Mouse (Mus musculus): Measurements from ENCODE around the gene Casp1. TPM values are rescaled to one million over a fixed set of nuclear protein-coding genes. Genes with fewer than 3 reads are reported as not detected.

The Casp1 gene
- total and polyA plus RNA-seq, 2 experiments: 0.18 to 3.6 TPM

- Histone ChIP-seq H3K27me3 (ENCODE audit: control insufficient read depth, insufficient read depth, low read length) (no peaks in the 10 kb centered on the region), H3K79me2 (ENCODE audit: control insufficient read depth, insufficient read depth, low read length) (no peaks in the 10 kb centered on the region), H3K4me3 (ENCODE audit: insufficient read depth, low read depth, low read length) (no peak overlapping the region), H3K36me3 (ENCODE audit: control insufficient read depth, insufficient read depth, low read length) (no peaks in the 10 kb centered on the region), H3K27ac (replicated peaks; ENCODE audit: insufficient read depth, low read depth, low read length) (no peak overlapping the region), H3K9ac (ENCODE audit: low read depth, low read length) (no peak overlapping the region), H3K4me1 (ENCODE audit: control insufficient read depth, insufficient read depth, low read length) (no peaks in the 10 kb centered on the region)
- WGBS: 84% methylated on average over 2 of the region's 2 CpGs
- no peak for TF ChIP-seq CTCF (IDR thresholded peaks at IDR 0.05; ENCODE audit: low read depth, low read length)
- TF ChIP-seq POLR2A (IDR thresholded peaks at IDR 0.05; ENCODE audit: extremely low read depth, insufficient read depth, low read length): no peak
- DNase-seq (ENCODE audit: extremely low read depth, low read depth, low spot score): no peak
Observed at GRCm38 (mm10) chr9:5286071-5286470, 12.2 kb upstream of the Casp1 start.

GRCm38 (mm10) chr9:5286597-5286996, 11.7 kb upstream of the Casp1 start:
- H3K36me3 ChIP-seq (ENCODE audit: control insufficient read depth, insufficient read depth, low read length): no peaks in the 10 kb centered on the region
- DNase-seq (ENCODE audit: extremely low read depth, low read depth, low spot score): peak; percentile 56
- no peak overlapping the region for H3K27ac ChIP-seq (replicated peaks; ENCODE audit: insufficient read depth, low read depth, low read length)
- no peak overlapping the region for H3K4me3 ChIP-seq (ENCODE audit: insufficient read depth, low read depth, low read length)
- H3K4me1 ChIP-seq (ENCODE audit: control insufficient read depth, insufficient read depth, low read length): no peaks in the 10 kb centered on the region
- no peak overlapping the region for H3K9ac ChIP-seq (ENCODE audit: low read depth, low read length)
- no peak for TF ChIP-seq CTCF (IDR thresholded peaks at IDR 0.05; ENCODE audit: low read depth, low read length)
- no peak for TF ChIP-seq POLR2A (IDR thresholded peaks at IDR 0.05; ENCODE audit: extremely low read depth, insufficient read depth, low read length)
- no peaks in the 10 kb centered on the region for H3K27me3 ChIP-seq (ENCODE audit: control insufficient read depth, insufficient read depth, low read length)
- H3K79me2 ChIP-seq (ENCODE audit: control insufficient read depth, insufficient read depth, low read length): no peaks in the 10 kb centered on the region

- 62% methylated on average over 2 of the region's 2 CpGs for WGBS
- Histone ChIP-seq H3K9ac (ENCODE audit: low read depth, low read length) (no peak overlapping the region), H3K36me3 (ENCODE audit: control insufficient read depth, insufficient read depth, low read length) (no peaks in the 10 kb centered on the region), H3K79me2 (ENCODE audit: control insufficient read depth, insufficient read depth, low read length) (no peaks in the 10 kb centered on the region), H3K4me1 (ENCODE audit: control insufficient read depth, insufficient read depth, low read length) (no peaks in the 10 kb centered on the region), H3K27me3 (ENCODE audit: control insufficient read depth, insufficient read depth, low read length) (no peaks in the 10 kb centered on the region), H3K27ac (replicated peaks; ENCODE audit: insufficient read depth, low read depth, low read length) (no peak overlapping the region), H3K4me3 (ENCODE audit: insufficient read depth, low read depth, low read length) (no peak overlapping the region)
- no peak for TF ChIP-seq CTCF (IDR thresholded peaks at IDR 0.05; ENCODE audit: low read depth, low read length)
- no peak for DNase-seq (ENCODE audit: extremely low read depth, low read depth, low spot score)
Observed at GRCm38 (mm10) chr9:5296354-5297237, 1.7 kb upstream of the Casp1 start.

GRCm38 (mm10) chr9:5299132-5299381, 740 bp downstream of the Casp1 start:
- Histone ChIP-seq H3K27me3 (ENCODE audit: control insufficient read depth, insufficient read depth, low read length) (no peaks in the 10 kb centered on the region), H3K79me2 (ENCODE audit: control insufficient read depth, insufficient read depth, low read length) (no peaks in the 10 kb centered on the region), H3K36me3 (ENCODE audit: control insufficient read depth, insufficient read depth, low read length) (no peaks in the 10 kb centered on the region; the same call in 1 of the 2 replicates), H3K4me1 (ENCODE audit: control insufficient read depth, insufficient read depth, low read length) (no peaks in the 10 kb centered on the region), H3K4me3 (ENCODE audit: insufficient read depth, low read depth, low read length) (peak overlapping the region; percentile 48; the same call in 1 of the 2 replicates), H3K27ac (replicated peaks; ENCODE audit: insufficient read depth, low read depth, low read length) (no peak overlapping the region), H3K9ac (ENCODE audit: low read depth, low read length) (no peak overlapping the region)
- DNase-seq (ENCODE audit: extremely low read depth, low read depth, low spot score): no peak
- no peak for TF ChIP-seq POLR2A (IDR thresholded peaks at IDR 0.05; ENCODE audit: extremely low read depth, insufficient read depth, low read length)
- TF ChIP-seq CTCF (IDR thresholded peaks at IDR 0.05; ENCODE audit: low read depth, low read length): no peak
- WGBS: 77% methylated on average over 2 of the region's 2 CpGs

GRCm38 (mm10) chr9:5308561-5308960, 10.2 kb downstream of the Casp1 start, which contains the start of gene Casp4:
Casp4 (plus strand) TSS chr9:5308828.
- TF ChIP-seq POLR2A (IDR thresholded peaks at IDR 0.05; ENCODE audit: extremely low read depth, insufficient read depth, low read length) (no peak), CTCF (IDR thresholded peaks at IDR 0.05; ENCODE audit: low read depth, low read length) (no peak)
- DNase-seq (ENCODE audit: extremely low read depth, low read depth, low spot score): peak; percentile 39
- H3K4me3 ChIP-seq (ENCODE audit: insufficient read depth, low read depth, low read length): peak within 1 kb of the TSS; percentile 57; the same call in 1 of the 2 replicates

GRCm38 (mm10) chr9:5310112-5310511, 11.8 kb downstream of the Casp1 start:
- H3K27ac ChIP-seq (replicated peaks; ENCODE audit: insufficient read depth, low read depth, low read length): no peak overlapping the region
- DNase-seq (ENCODE audit: extremely low read depth, low read depth, low spot score): no peak
- no peak overlapping the region for H3K9ac ChIP-seq (ENCODE audit: low read depth, low read length)
- no peaks in the 10 kb centered on the region for H3K4me1 ChIP-seq (ENCODE audit: control insufficient read depth, insufficient read depth, low read length)
- H3K36me3 ChIP-seq (ENCODE audit: control insufficient read depth, insufficient read depth, low read length): no peaks in the 10 kb centered on the region
- H3K79me2 ChIP-seq (ENCODE audit: control insufficient read depth, insufficient read depth, low read length): peaks cover 4% of the 10 kb centered on the region; the same call in 1 of the 2 replicates
- TF ChIP-seq POLR2A (IDR thresholded peaks at IDR 0.05; ENCODE audit: extremely low read depth, insufficient read depth, low read length) (no peak), CTCF (IDR thresholded peaks at IDR 0.05; ENCODE audit: low read depth, low read length) (no peak)
- no peaks in the 10 kb centered on the region for H3K27me3 ChIP-seq (ENCODE audit: control insufficient read depth, insufficient read depth, low read length)
- no peak overlapping the region for H3K4me3 ChIP-seq (ENCODE audit: insufficient read depth, low read depth, low read length)

More at GRCm38 (mm10) chr9:5308561-5308960, 10.2 kb downstream of the Casp1 start, which contains the start of gene Casp4:
- H3K36me3 ChIP-seq (ENCODE audit: control insufficient read depth, insufficient read depth, low read length): no peaks in the 10 kb centered on the region; the same call in 1 of the 2 replicates
- H3K27me3 ChIP-seq (ENCODE audit: control insufficient read depth, insufficient read depth, low read length): no peaks in the 10 kb centered on the region
- H3K4me1 ChIP-seq (ENCODE audit: control insufficient read depth, insufficient read depth, low read length): no peaks in the 10 kb centered on the region
- 47% methylated on average over 5 of the region's 5 CpGs for WGBS
- H3K27ac ChIP-seq (replicated peaks; ENCODE audit: insufficient read depth, low read depth, low read length): 0 out of 2 replicates have a peak within 1 kb of the TSS, but pooled peaks have one; percentile 24
- no peak within 1 kb of the TSS for H3K9ac ChIP-seq (ENCODE audit: low read depth, low read length)
- H3K79me2 ChIP-seq (ENCODE audit: control insufficient read depth, insufficient read depth, low read length): peaks cover 4% of the 10 kb centered on the region; the same call in 1 of the 2 replicates

Data from liver, adult 2 months (tissue).